Mouse (Mus musculus) hindbrain, embryonic 11.5 days (tissue): ENCODE data around the gene Arl3. TPM values are rescaled to one million over a fixed set of nuclear protein-coding genes. Genes with fewer than 3 reads are reported as not detected.

Source experiments
- ATAC-seq: fragments of 200-750 bp; cut with Nextera tagmentation; 2 replicates; pipeline ENCODE4 v1.8.0; 2017; ENCODE audit warnings: mild to moderate bottlenecking, moderate TSS enrichment, moderate library complexity; ENCODE audit not compliant: low FRiP score
- DNase-seq: peaks from one replicate; pipeline ENCODE4 v3.0.0-alpha.2; 2015; ENCODE audit warnings: low spot score
- H3K27ac ChIP-seq: fragments of 300-500 bp; sonication (generic); 2 replicates; pipeline ENCODE4 v1.5.1; 2014; ENCODE audit warnings: mild to moderate bottlenecking, low read depth, low read length
- H3K27me3 ChIP-seq: fragments of 300-500 bp; sonication (generic); 2 replicates; pipeline ENCODE4 v1.6.1; 2014; ENCODE audit warnings: mild to moderate bottlenecking, low read length, moderate library complexity, mixed read lengths; ENCODE audit not compliant: control insufficient read depth, insufficient read depth
- H3K36me3 ChIP-seq: fragments of 300-500 bp; sonication (generic); 2 replicates; pipeline ENCODE4 v1.6.1; 2014; ENCODE audit warnings: mild to moderate bottlenecking, low read length, moderate library complexity, mixed read lengths; ENCODE audit not compliant: control insufficient read depth, insufficient read depth
- H3K4me1 ChIP-seq: fragments of 300-500 bp; sonication (generic); replicated peaks from 2 replicates; pipeline ENCODE4 v1.6.1; 2014; ENCODE audit warnings: low read length, mixed read lengths; ENCODE audit not compliant: control insufficient read depth, insufficient read depth
- H3K4me2 ChIP-seq: fragments of 300-500 bp; sonication (generic); replicated peaks from 2 replicates; pipeline ENCODE4 v1.6.1; 2014; ENCODE audit warnings: mild to moderate bottlenecking, low read depth, low read length
- H3K4me3 ChIP-seq: fragments of 300-500 bp; sonication (generic); 2 replicates; pipeline ENCODE4 v1.5.1; 2014; ENCODE audit warnings: low read depth, low read length
- H3K9ac ChIP-seq: fragments of 300-500 bp; sonication (generic); 2 replicates; pipeline ENCODE4 v1.6.1; 2014; ENCODE audit warnings: low read depth, low read length
- H3K9me3 ChIP-seq: fragments of 300-500 bp; sonication (generic); 2 replicates; pipeline ENCODE4 v1.6.1; 2016; ENCODE audit warnings: low read length; ENCODE audit not compliant: control insufficient read depth
- WGBS: fragments of 180-500 bp; shearing (Covaris S2); extraction: QIAGEN DNeasy Blood & Tissue Kit; methylation state at CpG from one replicate; pipeline ENCODE4 v1.1.7; 2014; 5-methylcytosine and 5-hydroxymethylcytosine counted together
- polyA plus RNA-seq: library from polyadenylated mRNA; unstranded; fragments of >200 nt; fragmentation: Nextera tagmentation; extraction: Ambion mirVana; gene quantifications from 2 replicates; pipeline ENCODE4 v1.2.1, GENCODE M21; 2014

The Arl3 gene
- polyA plus RNA-seq, 1 experiment from 2014 or later = 160 TPM

DNA sequence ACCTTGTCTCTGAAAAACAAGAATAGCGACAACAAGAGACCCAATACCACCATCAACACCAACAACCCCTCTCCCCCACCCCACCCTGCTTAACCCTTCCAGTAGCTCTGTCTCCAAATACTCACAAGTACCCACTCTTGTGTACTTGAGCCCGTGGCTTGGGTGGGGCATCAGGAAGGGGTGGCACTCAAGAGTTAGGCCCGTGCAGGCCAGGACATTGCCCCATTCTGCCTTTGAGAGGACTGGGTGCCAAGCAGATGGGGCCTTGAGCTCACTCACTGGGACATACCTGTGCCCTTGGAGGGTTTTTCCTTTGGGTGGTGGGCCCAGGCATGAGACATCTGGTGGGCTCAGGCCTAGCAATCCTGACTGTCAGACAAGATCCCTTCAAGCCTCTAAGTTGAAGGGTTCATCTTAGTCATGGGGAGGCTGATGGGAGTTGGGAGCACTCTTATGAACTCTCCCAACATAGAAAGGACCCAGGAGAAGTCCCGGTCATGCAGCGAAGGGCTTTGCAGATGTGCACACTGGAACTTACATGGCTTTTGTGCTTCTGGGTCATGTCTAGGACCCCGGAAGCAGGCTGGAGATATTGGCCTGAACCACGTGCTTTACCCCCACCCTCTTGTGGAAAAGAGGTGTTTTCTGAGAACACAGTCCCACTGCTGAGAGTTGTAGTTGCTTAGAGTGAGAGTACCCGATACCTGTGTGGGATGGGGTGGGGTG lies 67.2 kb downstream of the Arl3 start:
- Histone ChIP-seq H3K4me1 (peaks cover 32% of the 10 kb centered on the region), H3K4me2 (peak overlapping the region; percentile 92)
- WGBS = 73% methylated on average over 8 of the region's 8 CpGs

DNA sequence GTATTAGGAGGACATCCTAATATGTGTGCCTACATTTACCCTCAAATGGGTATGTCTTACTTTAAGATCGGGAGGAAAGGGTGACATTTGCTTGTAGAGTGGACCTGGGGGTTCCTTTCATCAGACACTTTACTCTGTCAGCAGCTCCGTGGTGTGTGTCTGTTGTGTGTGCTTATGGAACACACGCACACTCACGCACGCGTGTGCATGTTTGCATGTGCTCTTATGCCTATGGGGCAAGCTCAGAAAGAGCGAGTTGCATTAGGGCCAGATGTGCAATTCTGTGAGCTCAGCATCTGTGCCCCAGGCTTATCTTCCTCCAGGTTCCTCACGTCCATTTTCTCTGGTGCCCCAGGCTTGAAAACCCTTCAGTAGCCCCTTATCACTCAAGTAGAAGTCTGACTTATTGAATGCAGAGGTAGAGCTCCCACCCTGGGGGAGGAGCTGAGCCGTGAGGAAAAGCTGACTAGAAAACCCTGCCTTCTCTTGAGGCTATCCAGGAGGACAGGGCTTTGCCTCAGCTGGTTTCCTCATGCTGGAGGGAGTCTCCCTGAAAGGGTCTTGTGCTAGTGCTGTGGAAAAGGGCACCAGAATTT lies 68.1 kb downstream of the Arl3 start:
- DNase-seq (no peak), ATAC-seq (no peak)
- H3K9me3 ChIP-seq = no peaks in the 10 kb centered on the region
- H3K9ac ChIP-seq = peak overlapping the region; percentile 94
- H3K36me3 ChIP-seq = 0 out of 2 replicates have a peak, but pooled peaks cover 3% of the 10 kb centered on the region
- peak overlapping the region; percentile 87 for H3K4me3 ChIP-seq
- 60% methylated on average over 9 of the region's 9 CpGs for WGBS
- H3K27ac ChIP-seq = peak overlapping the region; percentile 100
- peak overlapping the region; percentile 92 for H3K4me2 ChIP-seq
- no peaks in the 10 kb centered on the region for H3K27me3 ChIP-seq
- peaks cover 32% of the 10 kb centered on the region for H3K4me1 ChIP-seq

More for the DNA sequence above, 67.2 kb downstream of the Arl3 start:
- no peaks in the 10 kb centered on the region for H3K27me3 ChIP-seq
- DNase-seq (no peak), ATAC-seq (no peak)
- H3K27ac ChIP-seq = peak overlapping the region; percentile 93; the same call in 1 of the 2 replicates
- peak overlapping the region; percentile 75 for H3K9ac ChIP-seq
- H3K9me3 ChIP-seq = no peaks in the 10 kb centered on the region
- H3K4me3 ChIP-seq = peak overlapping the region; percentile 87
- H3K36me3 ChIP-seq = 0 out of 2 replicates have a peak, but pooled peaks cover 5% of the 10 kb centered on the region

DNA sequence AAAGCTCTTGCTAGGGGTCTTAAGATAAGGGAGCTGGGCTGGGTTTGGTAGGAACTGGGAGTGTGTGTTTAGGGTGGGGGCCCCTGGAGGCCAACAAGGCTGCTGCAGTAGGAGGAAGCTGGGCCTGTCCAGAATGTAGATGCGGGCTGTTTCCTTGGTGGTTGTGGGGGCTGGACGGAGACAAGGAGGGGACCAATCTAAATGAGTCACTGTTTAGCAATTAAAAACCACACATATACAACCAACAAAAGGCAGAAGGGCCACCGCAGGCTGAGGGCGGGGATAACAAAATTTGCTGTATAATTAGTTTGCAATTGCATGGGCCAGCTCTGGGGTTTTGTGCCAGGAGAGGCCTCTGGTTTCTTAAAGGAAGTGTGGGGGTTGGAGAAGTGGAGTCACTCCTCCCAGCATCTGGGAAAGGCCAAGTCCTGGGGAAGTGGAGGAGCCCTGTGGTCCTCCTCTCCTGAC lies 68.9 kb downstream of the Arl3 start:
- Histone ChIP-seq H3K27ac (peak overlapping the region; percentile 100), H3K4me1 (peaks cover 32% of the 10 kb centered on the region), H3K27me3 (no peaks in the 10 kb centered on the region), H3K4me2 (peak overlapping the region; percentile 92), H3K4me3 (peak overlapping the region; percentile 87), H3K9me3 (no peaks in the 10 kb centered on the region), H3K9ac (peak overlapping the region; percentile 94), H3K36me3 (0 out of 2 replicates have a peak, but pooled peaks cover 2% of the 10 kb centered on the region)
- no peak for ATAC-seq
- WGBS = 4% methylated on average over 4 of the region's 4 CpGs
- DNase-seq = no peak

DNA sequence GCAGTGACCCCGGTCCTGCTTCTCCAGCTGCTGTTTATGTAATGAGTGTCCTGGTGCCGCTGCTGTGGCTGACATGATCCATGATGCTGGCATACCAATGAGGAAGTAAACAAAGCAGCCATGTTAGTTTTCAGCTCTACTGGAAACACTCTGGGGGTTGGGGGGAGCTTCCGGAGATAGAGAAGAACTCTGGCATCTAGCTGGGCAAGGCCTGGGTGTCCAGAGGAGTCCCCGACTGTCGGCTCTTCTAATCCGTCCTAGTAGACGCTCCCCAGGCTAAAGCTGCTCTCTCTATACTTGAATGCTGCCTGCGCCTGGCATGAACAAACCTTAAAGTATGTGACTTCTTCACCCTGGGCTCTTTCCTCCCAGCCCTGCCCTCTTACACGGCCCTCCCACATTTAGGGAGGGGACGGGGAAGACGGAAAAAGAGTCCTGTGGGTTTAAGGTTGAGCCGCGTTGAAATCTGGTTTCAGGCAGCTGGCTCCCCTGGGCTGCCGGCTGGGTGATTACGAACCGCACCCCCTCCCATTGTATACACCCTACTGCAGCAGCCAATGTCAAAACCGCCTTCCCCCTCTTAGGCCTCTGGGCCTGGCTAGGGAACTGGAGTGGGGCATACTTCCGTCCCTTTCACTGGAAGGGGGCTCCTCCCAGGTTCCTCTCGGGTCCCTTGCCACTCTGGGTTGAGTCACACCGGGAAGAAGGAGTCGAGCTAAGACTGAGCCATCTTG lies 69.5 kb downstream of the Arl3 start:
- Histone ChIP-seq H3K9ac (peak overlapping the region; percentile 94), H3K36me3 (0 out of 2 replicates have a peak, but pooled peaks cover 2% of the 10 kb centered on the region), H3K4me2 (peak overlapping the region; percentile 92), H3K27ac (peak overlapping the region; percentile 100), H3K4me3 (peak overlapping the region; percentile 87), H3K4me1 (peaks cover 29% of the 10 kb centered on the region), H3K27me3 (no peaks in the 10 kb centered on the region), H3K9me3 (no peaks in the 10 kb centered on the region)
- ATAC-seq (no peak), DNase-seq (peak; percentile 72)
- under 1% methylated on average over 21 of the region's 21 CpGs for WGBS

DNA sequence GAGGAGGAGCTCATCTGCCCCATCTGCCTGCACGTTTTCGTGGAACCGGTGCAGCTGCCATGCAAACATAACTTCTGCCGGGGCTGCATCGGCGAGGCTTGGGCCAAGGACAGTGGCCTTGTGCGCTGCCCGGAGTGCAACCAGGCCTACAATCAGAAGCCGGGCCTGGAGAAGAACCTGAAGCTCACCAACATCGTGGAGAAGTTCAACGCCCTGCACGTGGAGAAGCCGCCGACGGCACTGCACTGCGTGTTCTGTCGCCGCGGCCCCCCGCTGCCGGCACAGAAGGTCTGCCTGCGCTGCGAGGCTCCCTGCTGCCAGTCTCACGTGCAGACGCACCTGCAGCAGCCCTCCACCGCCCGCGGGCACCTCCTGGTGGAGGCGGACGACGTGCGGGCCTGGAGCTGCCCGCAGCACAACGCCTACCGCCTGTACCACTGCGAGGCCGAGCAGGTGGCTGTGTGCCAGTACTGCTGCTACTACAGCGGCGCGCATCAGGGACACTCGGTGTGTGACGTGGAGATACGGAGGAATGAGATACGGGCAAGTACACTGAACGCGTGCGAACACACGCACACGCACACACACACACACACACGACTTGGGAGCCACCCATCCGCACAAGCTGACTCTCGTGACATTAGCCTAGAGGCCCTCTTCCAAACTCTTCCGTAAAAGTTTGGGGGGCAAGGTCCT lies 70.4 kb downstream of the Arl3 start:
- Histone ChIP-seq H3K4me2 (peak overlapping the region; percentile 92), H3K9ac (peak overlapping the region; percentile 94), H3K9me3 (no peaks in the 10 kb centered on the region), H3K4me3 (peak overlapping the region; percentile 87), H3K27me3 (no peaks in the 10 kb centered on the region), H3K4me1 (peaks cover 24% of the 10 kb centered on the region), H3K36me3 (0 out of 2 replicates have a peak, but pooled peaks cover 2% of the 10 kb centered on the region), H3K27ac (peak overlapping the region; percentile 100)
- DNase-seq (peak; percentile 75), ATAC-seq (no peak)
- under 1% methylated on average over 53 of the region's 53 CpGs for WGBS

- Histone ChIP-seq H3K4me1 (peaks cover 20% of the 10 kb centered on the region), H3K4me2 (peak overlapping the region; percentile 92), H3K9me3 (no peaks in the 10 kb centered on the region), H3K27me3 (no peaks in the 10 kb centered on the region), H3K27ac (peak overlapping the region; percentile 100), H3K4me3 (peak overlapping the region; percentile 87), H3K9ac (peak overlapping the region; percentile 94), H3K36me3 (0 out of 2 replicates have a peak, but pooled peaks cover 2% of the 10 kb centered on the region)
- under 1% methylated on average over 43 of the region's 46 CpGs for WGBS
- DNase-seq (peak; percentile 74), ATAC-seq (no peak)
Measured at GRCm38 (mm10) chr19:46502069-46502455, 70.9 kb downstream of the Arl3 start.

GRCm38 (mm10) chr19:46501401-46502068 lies 71.5 kb downstream of the Arl3 start, which contains the start of gene Trim8:
Trim8 (plus strand) TSS chr19:46501702.
- H3K9ac ChIP-seq = peak within 1 kb of the TSS; percentile 94
- H3K36me3 ChIP-seq = 0 out of 2 replicates have a peak, but pooled peaks cover 1% of the 10 kb centered on the region
- H3K27me3 ChIP-seq = no peaks in the 10 kb centered on the region
- H3K27ac ChIP-seq = peak within 1 kb of the TSS; percentile 100
- ATAC-seq (peak; percentile 68), DNase-seq (peak; percentile 85)
- WGBS = under 1% methylated on average over 42 of the region's 64 CpGs
- H3K4me1 ChIP-seq = peaks cover 15% of the 10 kb centered on the region
- no peaks in the 10 kb centered on the region for H3K9me3 ChIP-seq
- peak within 1 kb of the TSS; percentile 87 for H3K4me3 ChIP-seq
- H3K4me2 ChIP-seq = peak within 1 kb of the TSS; percentile 92
